Mouse (Mus musculus) limb, embryonic 12.5 days (tissue): ENCODE data around the gene Mtrf1l. TPM values are rescaled to one million over a fixed set of nuclear protein-coding genes. Genes with fewer than 3 reads are reported as not detected.

Source experiments
- ATAC-seq: fragments of 200-750 bp; cut with Nextera tagmentation; 2 replicates; pipeline ENCODE4 v1.8.0; 2017; ENCODE audit warnings: low read depth, moderate TSS enrichment; ENCODE audit not compliant: insufficient number of reproducible peaks, insufficient read depth, low FRiP score, low TSS enrichment
- H3K27ac ChIP-seq: fragments of 300-500 bp; sonication (generic); 2 replicates; pipeline ENCODE4 v1.5.1; 2016; ENCODE audit warnings: mild to moderate bottlenecking, moderate library complexity
- H3K27me3 ChIP-seq: fragments of 300-500 bp; sonication (generic); 2 replicates; pipeline ENCODE4 v1.6.1; 2016; ENCODE audit warnings: mild to moderate bottlenecking, moderate library complexity
- H3K36me3 ChIP-seq: fragments of 300-500 bp; sonication (generic); 2 replicates; pipeline ENCODE4 v1.6.1; 2016; ENCODE audit warnings: mild to moderate bottlenecking, moderate library complexity
- H3K4me1 ChIP-seq: fragments of 300-500 bp; sonication (generic); replicated peaks from 2 replicates; pipeline ENCODE4 v1.6.1; 2016
- H3K4me2 ChIP-seq: fragments of 300-500 bp; sonication (generic); 2 replicates; pipeline ENCODE4 v1.6.1; 2016; ENCODE audit warnings: mild to moderate bottlenecking, moderate library complexity
- H3K4me3 ChIP-seq: fragments of 300-500 bp; sonication (generic); replicated peaks from 2 replicates; pipeline ENCODE4 v1.5.1; 2016; ENCODE audit warnings: mild to moderate bottlenecking
- H3K9ac ChIP-seq: fragments of 300-500 bp; sonication (generic); replicated peaks from 2 replicates; pipeline ENCODE4 v1.6.1; 2016; ENCODE audit warnings: mild to moderate bottlenecking, moderate library complexity
- H3K9me3 ChIP-seq: fragments of 300-500 bp; sonication (generic); 2 replicates; pipeline ENCODE4 v1.6.1; 2016; ENCODE audit warnings: mild to moderate bottlenecking, moderate library complexity
- WGBS: fragments of 180-500 bp; shearing (Covaris S2); methylation state at CpG from one replicate; pipeline ENCODE4 v1.1.7; 2016; 5-methylcytosine and 5-hydroxymethylcytosine counted together
- polyA plus RNA-seq: library from polyadenylated mRNA; unstranded; fragments of >200 nt; fragmentation: Nextera tagmentation; extraction: Ambion mirVana; gene quantifications from 2 replicates; pipeline ENCODE4 v1.2.1, GENCODE M21; 2016

Mtrf1l gene
- polyA plus RNA-seq, result 15.8 and 18.7 TPM in 2 replicates

GRCm38 (mm10) chr10:5823740-5824491, at the start of gene Mtrf1l:
TSS of gene Mtrf1l (minus strand) at chr10:5823910.
- H3K4me3 ChIP-seq, result peak within 1 kb of the TSS; percentile 73
- ATAC-seq, result peak; percentile 95
- H3K4me2 ChIP-seq, result peak within 1 kb of the TSS; percentile 71
- H3K36me3 ChIP-seq, result peaks cover 16% of the 10 kb centered on the region
- no peaks in the 10 kb centered on the region for H3K9me3 ChIP-seq
- WGBS, result under 1% methylated on average over 47 of the region's 47 CpGs
- peak within 1 kb of the TSS; percentile 92 for H3K27ac ChIP-seq
- H3K9ac ChIP-seq, result peak within 1 kb of the TSS; percentile 91
- H3K27me3 ChIP-seq, result no peaks in the 10 kb centered on the region
- H3K4me1 ChIP-seq, result peaks cover 13% of the 10 kb centered on the region

GRCm38 (mm10) chr10:5871081-5871480, 47.4 kb upstream of the Mtrf1l start:
- no peaks in the 10 kb centered on the region for H3K9me3 ChIP-seq
- no peak for ATAC-seq
- H3K27me3 ChIP-seq, result no peaks in the 10 kb centered on the region
- H3K4me1 ChIP-seq, result no peaks in the 10 kb centered on the region; the same call in 1 of the 2 replicates
- H3K9ac ChIP-seq, result no peak overlapping the region
- H3K27ac ChIP-seq, result no peak overlapping the region
- no peak overlapping the region for H3K4me2 ChIP-seq
- H3K36me3 ChIP-seq, result no peaks in the 10 kb centered on the region
- no peak overlapping the region for H3K4me3 ChIP-seq
- WGBS, result 33% methylated on average over 4 of the region's 4 CpGs

GRCm38 (mm10) chr10:5867981-5868552, 44.4 kb upstream of the Mtrf1l start:
- no peak for ATAC-seq
- 81% methylated on average over 11 of the region's 11 CpGs for WGBS

GRCm38 (mm10) chr10:5865996-5866395, 42.3 kb upstream of the Mtrf1l start:
- 52% methylated on average over 2 of the region's 2 CpGs for WGBS
- no peak overlapping the region for H3K4me2 ChIP-seq
- no peak for ATAC-seq
- H3K36me3 ChIP-seq, result no peaks in the 10 kb centered on the region
- no peaks in the 10 kb centered on the region; the same call in 1 of the 2 replicates for H3K4me1 ChIP-seq
- H3K27ac ChIP-seq, result no peak overlapping the region
- no peak overlapping the region for H3K9ac ChIP-seq
- no peaks in the 10 kb centered on the region for H3K27me3 ChIP-seq
- H3K4me3 ChIP-seq, result no peak overlapping the region
- H3K9me3 ChIP-seq, result peaks cover 4% of the 10 kb centered on the region; the same call in 1 of the 2 replicates

More at GRCm38 (mm10) chr10:5867981-5868552, 44.4 kb upstream of the Mtrf1l start:
- no peak overlapping the region for H3K9ac ChIP-seq
- no peak overlapping the region for H3K4me2 ChIP-seq
- H3K4me1 ChIP-seq, result no peaks in the 10 kb centered on the region; the same call in 1 of the 2 replicates
- H3K27me3 ChIP-seq, result no peaks in the 10 kb centered on the region
- no peaks in the 10 kb centered on the region for H3K36me3 ChIP-seq
- no peaks in the 10 kb centered on the region for H3K9me3 ChIP-seq
- H3K27ac ChIP-seq, result no peak overlapping the region
- no peak overlapping the region for H3K4me3 ChIP-seq

GRCm38 (mm10) chr10:5862669-5863068, 39.0 kb upstream of the Mtrf1l start:
- H3K9ac ChIP-seq, result no peak overlapping the region
- H3K27me3 ChIP-seq, result no peaks in the 10 kb centered on the region
- H3K4me1 ChIP-seq, result no peaks in the 10 kb centered on the region
- WGBS, result 97% methylated on average over 3 of the region's 3 CpGs
- no peak for ATAC-seq
- no peak overlapping the region for H3K27ac ChIP-seq
- no peak overlapping the region for H3K4me3 ChIP-seq
- no peak overlapping the region for H3K4me2 ChIP-seq
- H3K36me3 ChIP-seq, result no peaks in the 10 kb centered on the region
- peaks cover 4% of the 10 kb centered on the region; the same call in 1 of the 2 replicates for H3K9me3 ChIP-seq

- no peaks in the 10 kb centered on the region for H3K27me3 ChIP-seq
- H3K4me3 ChIP-seq, result no peak overlapping the region
- no peaks in the 10 kb centered on the region for H3K4me1 ChIP-seq
- no peak overlapping the region for H3K9ac ChIP-seq
- no peaks in the 10 kb centered on the region for H3K36me3 ChIP-seq
- ATAC-seq, result no peak
- H3K9me3 ChIP-seq, result peaks cover 4% of the 10 kb centered on the region; the same call in 1 of the 2 replicates
- H3K27ac ChIP-seq, result no peak overlapping the region
- 68% methylated on average over 3 of the region's 3 CpGs for WGBS
- H3K4me2 ChIP-seq, result no peak overlapping the region
Measured at GRCm38 (mm10) chr10:5860849-5861248, 37.1 kb upstream of the Mtrf1l start.

GRCm38 (mm10) chr10:5859729-5860128, 36.0 kb upstream of the Mtrf1l start:
- H3K9me3 ChIP-seq, result peaks cover 4% of the 10 kb centered on the region; the same call in 1 of the 2 replicates
- ATAC-seq, result no peak
- H3K4me3 ChIP-seq, result no peak overlapping the region
- no peak overlapping the region for H3K4me2 ChIP-seq
- WGBS, result 72% methylated on average over 4 of the region's 4 CpGs
- H3K4me1 ChIP-seq, result no peaks in the 10 kb centered on the region
- no peak overlapping the region for H3K9ac ChIP-seq
- no peak overlapping the region for H3K27ac ChIP-seq
- no peaks in the 10 kb centered on the region for H3K36me3 ChIP-seq
- no peaks in the 10 kb centered on the region for H3K27me3 ChIP-seq

- H3K4me1 ChIP-seq, result no peaks in the 10 kb centered on the region
- 71% methylated on average over 10 of the region's 10 CpGs for WGBS
- H3K27ac ChIP-seq, result no peak overlapping the region
- no peak for ATAC-seq
- H3K4me2 ChIP-seq, result no peak overlapping the region
- H3K36me3 ChIP-seq, result no peaks in the 10 kb centered on the region
- no peaks in the 10 kb centered on the region for H3K27me3 ChIP-seq
- H3K9me3 ChIP-seq, result peaks cover 4% of the 10 kb centered on the region; the same call in 1 of the 2 replicates
- H3K4me3 ChIP-seq, result no peak overlapping the region
- H3K9ac ChIP-seq, result no peak overlapping the region
Measured at GRCm38 (mm10) chr10:5857996-5858549, 34.4 kb upstream of the Mtrf1l start.

GRCm38 (mm10) chr10:5853290-5853868, 29.7 kb upstream of the Mtrf1l start:
- no peak overlapping the region for H3K4me3 ChIP-seq
- no peaks in the 10 kb centered on the region for H3K27me3 ChIP-seq
- 88% methylated on average over 8 of the region's 8 CpGs for WGBS
- H3K9me3 ChIP-seq, result no peaks in the 10 kb centered on the region
- no peaks in the 10 kb centered on the region for H3K4me1 ChIP-seq
- ATAC-seq, result no peak
- no peaks in the 10 kb centered on the region for H3K36me3 ChIP-seq
- H3K9ac ChIP-seq, result no peak overlapping the region
- H3K27ac ChIP-seq, result no peak overlapping the region
- H3K4me2 ChIP-seq, result no peak overlapping the region

- H3K9me3 ChIP-seq, result no peaks in the 10 kb centered on the region
- H3K4me2 ChIP-seq, result no peak overlapping the region
- H3K27ac ChIP-seq, result no peak overlapping the region
- no peaks in the 10 kb centered on the region for H3K27me3 ChIP-seq
- no peak for ATAC-seq
- H3K4me3 ChIP-seq, result no peak overlapping the region
- no peak overlapping the region for H3K9ac ChIP-seq
- 43% methylated on average over 2 of the region's 2 CpGs for WGBS
- H3K36me3 ChIP-seq, result no peaks in the 10 kb centered on the region
- no peaks in the 10 kb centered on the region for H3K4me1 ChIP-seq
Measured at GRCm38 (mm10) chr10:5846939-5847338, 23.2 kb upstream of the Mtrf1l start.

- WGBS, result 80% methylated on average over 4 of the region's 4 CpGs
- H3K4me2 ChIP-seq, result no peak overlapping the region
Measured at GRCm38 (mm10) chr10:5841369-5841768, 17.7 kb upstream of the Mtrf1l start.

More at GRCm38 (mm10) chr10:5841369-5841768, 17.7 kb upstream of the Mtrf1l start:
- H3K9ac ChIP-seq, result no peak overlapping the region
- no peaks in the 10 kb centered on the region for H3K4me1 ChIP-seq
- H3K36me3 ChIP-seq, result no peaks in the 10 kb centered on the region
- H3K27ac ChIP-seq, result no peak overlapping the region
- no peak overlapping the region for H3K4me3 ChIP-seq
- ATAC-seq, result no peak
- H3K27me3 ChIP-seq, result no peaks in the 10 kb centered on the region
- H3K9me3 ChIP-seq, result no peaks in the 10 kb centered on the region
